Mouse (Mus musculus) hindbrain, embryonic 12.5 days (tissue): ENCODE data around the gene Colq. TPM values are rescaled to one million over a fixed set of nuclear protein-coding genes. Genes with fewer than 3 reads are reported as not detected.

Source experiments
- ATAC-seq: fragments of 200-750 bp; cut with Nextera tagmentation; 2 replicates; pipeline ENCODE4 v1.8.0; 2017; ENCODE audit warnings: moderate TSS enrichment; ENCODE audit not compliant: low FRiP score
- H3K27ac ChIP-seq: fragments of 300-500 bp; sonication (generic); 2 replicates; pipeline ENCODE4 v1.5.1; 2016; ENCODE audit warnings: mild to moderate bottlenecking
- H3K27me3 ChIP-seq: fragments of 300-500 bp; sonication (generic); 2 replicates; pipeline ENCODE4 v1.6.1; 2016; ENCODE audit warnings: mild to moderate bottlenecking
- H3K36me3 ChIP-seq: fragments of 300-500 bp; sonication (generic); 2 replicates; pipeline ENCODE4 v1.6.1; 2016; ENCODE audit warnings: mild to moderate bottlenecking
- H3K4me1 ChIP-seq: fragments of 300-500 bp; sonication (generic); 2 replicates; pipeline ENCODE4 v1.6.1; 2016
- H3K4me2 ChIP-seq: fragments of 300-500 bp; sonication (generic); replicated peaks from 2 replicates; pipeline ENCODE4 v1.6.1; 2016; ENCODE audit warnings: mild to moderate bottlenecking
- H3K4me3 ChIP-seq: fragments of 300-500 bp; sonication (generic); 2 replicates; pipeline ENCODE4 v1.5.1; 2016; ENCODE audit warnings: mild to moderate bottlenecking
- H3K9ac ChIP-seq: fragments of 300-500 bp; sonication (generic); 2 replicates; pipeline ENCODE4 v1.6.1; 2016; ENCODE audit warnings: mild to moderate bottlenecking, moderate library complexity
- H3K9me3 ChIP-seq: fragments of 300-500 bp; sonication (generic); replicated peaks from 2 replicates; pipeline ENCODE4 v1.6.1; 2016; ENCODE audit warnings: mild to moderate bottlenecking
- WGBS: fragments of 180-500 bp; shearing (Covaris S2); methylation state at CpG from one replicate; pipeline ENCODE4 v1.1.7; 2016; 5-methylcytosine and 5-hydroxymethylcytosine counted together
- polyA plus RNA-seq: library from polyadenylated mRNA; unstranded; fragments of >200 nt; fragmentation: Nextera tagmentation; extraction: Ambion mirVana; gene quantifications from 2 replicates; pipeline ENCODE4 v1.2.1, GENCODE M21; 2016

Gene Colq
- polyA plus RNA-seq, 1 experiment from 2014 or later: 0.18 TPM

DNA sequence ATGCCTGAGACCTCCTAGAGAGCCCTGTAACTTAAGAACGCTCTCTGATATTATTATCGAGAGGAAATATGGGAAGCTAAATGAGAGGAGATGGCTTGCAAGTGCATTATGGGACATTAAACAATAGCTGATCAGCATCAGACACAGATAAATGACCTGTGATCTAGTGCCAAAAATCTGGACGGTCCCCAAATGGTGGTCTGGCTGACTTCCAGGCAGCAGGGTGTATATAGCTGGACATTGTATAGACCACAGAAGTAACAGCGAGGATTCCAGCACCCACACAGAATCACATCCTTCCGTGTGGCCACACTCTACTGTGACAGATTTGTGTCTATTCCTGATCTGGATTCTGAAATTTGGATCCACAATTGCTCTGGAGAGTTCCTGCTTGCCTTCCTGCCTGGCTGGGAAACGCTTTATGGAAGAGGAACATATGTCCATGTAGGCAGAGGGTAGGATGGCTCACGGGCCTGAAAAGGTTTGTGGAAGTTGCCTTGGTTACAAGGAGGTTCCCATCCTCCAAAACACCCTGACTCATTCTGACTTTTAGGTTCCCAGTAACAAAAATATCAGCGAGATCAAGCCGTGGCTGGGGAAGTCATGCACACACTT, 18.5 kb downstream of the Colq start:
- Histone ChIP-seq H3K9me3 (no peaks in the 10 kb centered on the region), H3K27ac (no peak overlapping the region), H3K36me3 (no peaks in the 10 kb centered on the region), H3K4me1 (peaks cover 7% of the 10 kb centered on the region), H3K4me2 (no peak overlapping the region), H3K4me3 (no peak overlapping the region), H3K27me3 (no peaks in the 10 kb centered on the region), H3K9ac (no peak overlapping the region)
- 83% methylated on average over 9 of the region's 9 CpGs for WGBS
- no peak for ATAC-seq

DNA sequence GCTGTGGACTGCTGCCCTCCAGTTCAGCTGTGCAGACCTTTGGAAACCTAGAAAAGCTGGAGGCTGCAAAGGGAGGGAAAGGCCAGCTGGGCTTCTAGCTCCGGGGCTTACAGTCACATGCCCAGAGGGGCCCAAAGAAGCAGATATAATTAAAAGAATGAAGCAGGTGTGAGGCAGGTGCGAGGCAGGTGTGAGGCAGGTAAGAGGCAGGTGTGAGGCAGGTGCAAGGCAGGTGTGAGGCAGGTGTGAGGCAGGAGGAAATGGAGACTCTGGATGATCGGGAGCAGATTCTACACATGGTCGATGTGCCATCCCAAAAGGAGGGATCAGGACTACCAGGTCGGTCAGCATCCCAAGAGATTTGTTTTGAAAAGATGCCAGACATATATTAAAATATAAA, 19.7 kb downstream of the Colq start:
- H3K27me3 ChIP-seq: no peaks in the 10 kb centered on the region
- 94% methylated on average over 5 of the region's 5 CpGs for WGBS
- peaks cover 6% of the 10 kb centered on the region for H3K4me1 ChIP-seq
- H3K9ac ChIP-seq: no peak overlapping the region
- no peaks in the 10 kb centered on the region for H3K36me3 ChIP-seq
- H3K9me3 ChIP-seq: no peaks in the 10 kb centered on the region
- ATAC-seq: no peak
- no peak overlapping the region for H3K4me3 ChIP-seq
- no peak overlapping the region for H3K27ac ChIP-seq
- H3K4me2 ChIP-seq: no peak overlapping the region

DNA sequence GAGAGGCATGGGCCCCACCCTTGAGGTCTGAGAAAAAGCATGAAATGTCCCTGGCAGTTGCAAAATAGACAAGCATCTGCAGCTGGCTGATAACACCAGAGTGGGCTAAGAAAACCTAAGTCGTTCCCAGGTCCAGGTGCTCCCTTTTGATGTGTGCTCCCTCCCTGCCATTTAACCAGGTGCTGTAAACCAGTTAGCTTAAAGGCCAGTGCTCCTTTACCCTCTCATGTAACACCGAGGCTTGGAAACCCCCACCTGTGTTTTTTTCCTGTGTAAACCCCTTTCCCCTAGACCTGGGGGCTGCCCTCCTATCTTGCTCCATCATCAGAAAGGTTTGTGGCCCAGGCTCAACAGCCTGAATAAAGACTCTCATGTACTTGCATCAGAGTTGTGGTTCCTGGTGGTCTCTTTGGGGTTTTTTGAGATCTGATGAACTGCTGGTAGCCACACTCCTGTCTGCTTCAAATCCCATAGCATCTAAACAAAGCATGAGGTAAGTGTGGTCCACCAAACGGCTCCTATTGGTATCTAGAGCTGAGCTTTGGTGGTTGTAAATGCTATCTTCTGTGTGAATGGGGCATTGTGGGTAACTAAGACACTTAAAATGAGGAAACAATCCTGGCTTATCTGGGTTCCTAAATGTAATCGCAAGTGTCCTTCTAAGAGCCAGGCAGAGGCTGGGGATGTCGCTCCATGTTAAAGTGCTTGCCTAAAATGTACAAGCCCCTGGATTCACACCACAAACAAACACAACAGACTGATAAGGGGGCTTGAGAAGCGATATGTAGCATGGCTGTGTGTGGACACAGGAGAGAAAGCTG, 20.8 kb downstream of the Colq start:
- ATAC-seq: no peak

DNA sequence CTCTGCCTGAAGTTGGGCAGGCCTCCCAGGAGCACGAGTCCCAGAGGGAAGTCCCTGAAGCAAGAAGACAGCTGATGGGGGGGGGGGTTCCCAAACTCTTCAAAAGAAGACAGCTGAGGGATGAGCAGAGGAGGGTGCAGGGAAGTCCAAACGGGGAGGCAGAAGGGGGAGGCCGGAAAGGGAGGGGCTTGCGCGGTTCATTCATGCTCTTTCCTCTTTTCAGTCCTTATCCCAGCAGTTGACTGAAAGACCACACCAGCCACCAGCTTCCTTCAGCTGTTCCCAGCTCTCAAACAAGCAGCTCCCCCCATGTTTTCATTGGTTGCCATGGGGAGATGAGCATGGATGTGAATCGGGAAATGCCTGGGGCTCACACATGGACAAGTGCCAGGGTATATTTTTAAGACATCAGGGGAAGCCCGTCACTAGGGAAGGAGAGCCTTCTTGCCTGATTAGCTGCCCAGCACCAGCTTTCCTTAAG, 22.0 kb downstream of the Colq start:
- H3K27me3 ChIP-seq: no peaks in the 10 kb centered on the region
- H3K9me3 ChIP-seq: no peaks in the 10 kb centered on the region
- peaks cover 12% of the 10 kb centered on the region for H3K4me1 ChIP-seq
- H3K4me3 ChIP-seq: no peak overlapping the region
- no peak overlapping the region for H3K4me2 ChIP-seq
- ATAC-seq: no peak
- WGBS: 58% methylated on average over 7 of the region's 7 CpGs
- H3K9ac ChIP-seq: no peak overlapping the region
- H3K27ac ChIP-seq: no peak overlapping the region
- H3K36me3 ChIP-seq: no peaks in the 10 kb centered on the region

More for the DNA sequence above, 20.8 kb downstream of the Colq start:
- Histone ChIP-seq H3K9ac (no peak overlapping the region), H3K36me3 (no peaks in the 10 kb centered on the region), H3K27me3 (no peaks in the 10 kb centered on the region), H3K9me3 (no peaks in the 10 kb centered on the region), H3K27ac (no peak overlapping the region), H3K4me1 (peaks cover 6% of the 10 kb centered on the region), H3K4me2 (no peak overlapping the region), H3K4me3 (no peak overlapping the region)
- WGBS: 79% methylated on average over 6 of the region's 6 CpGs

DNA sequence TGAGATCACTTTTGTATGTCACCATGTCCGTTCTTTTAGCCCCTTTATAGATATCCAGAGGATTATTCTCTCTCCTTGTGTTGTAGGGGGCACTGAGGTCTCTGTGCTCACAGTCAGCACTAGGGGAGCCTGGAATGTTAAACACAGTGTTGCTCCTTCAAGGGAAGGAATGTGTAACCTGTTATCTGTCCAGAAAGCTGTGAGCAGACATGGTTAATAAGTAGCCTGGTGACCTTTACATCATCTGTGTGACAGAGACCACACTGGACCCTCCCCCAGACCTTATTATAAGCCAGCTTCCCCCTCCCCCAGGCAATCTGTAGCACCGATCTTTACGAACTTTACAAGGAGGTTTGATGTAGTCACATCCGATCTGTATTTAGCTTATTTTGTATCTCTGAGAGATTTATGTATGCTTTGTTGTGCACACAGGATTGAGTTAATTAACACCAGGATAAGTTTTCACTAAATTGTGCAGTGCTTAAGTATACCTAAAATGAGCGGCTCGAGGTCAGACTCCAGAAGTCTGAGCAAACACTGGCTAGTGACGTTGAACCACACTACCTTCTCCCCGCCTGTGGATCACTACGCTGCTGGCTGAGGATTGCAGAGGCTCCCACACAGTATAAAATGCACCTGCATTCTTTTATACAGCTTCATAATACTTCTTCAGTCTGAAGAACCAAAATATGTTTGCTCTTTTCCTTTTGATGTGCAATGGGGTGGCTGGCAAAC, 25.5 kb downstream of the Colq start:
- H3K27me3 ChIP-seq: no peaks in the 10 kb centered on the region
- ATAC-seq: no peak
- no peaks in the 10 kb centered on the region for H3K36me3 ChIP-seq
- H3K4me2 ChIP-seq: no peak overlapping the region
- no peak overlapping the region for H3K27ac ChIP-seq
- H3K9ac ChIP-seq: no peak overlapping the region
- H3K9me3 ChIP-seq: no peaks in the 10 kb centered on the region
- peaks cover 12% of the 10 kb centered on the region for H3K4me1 ChIP-seq
- no peak overlapping the region for H3K4me3 ChIP-seq
- 77% methylated on average over 9 of the region's 9 CpGs for WGBS

DNA sequence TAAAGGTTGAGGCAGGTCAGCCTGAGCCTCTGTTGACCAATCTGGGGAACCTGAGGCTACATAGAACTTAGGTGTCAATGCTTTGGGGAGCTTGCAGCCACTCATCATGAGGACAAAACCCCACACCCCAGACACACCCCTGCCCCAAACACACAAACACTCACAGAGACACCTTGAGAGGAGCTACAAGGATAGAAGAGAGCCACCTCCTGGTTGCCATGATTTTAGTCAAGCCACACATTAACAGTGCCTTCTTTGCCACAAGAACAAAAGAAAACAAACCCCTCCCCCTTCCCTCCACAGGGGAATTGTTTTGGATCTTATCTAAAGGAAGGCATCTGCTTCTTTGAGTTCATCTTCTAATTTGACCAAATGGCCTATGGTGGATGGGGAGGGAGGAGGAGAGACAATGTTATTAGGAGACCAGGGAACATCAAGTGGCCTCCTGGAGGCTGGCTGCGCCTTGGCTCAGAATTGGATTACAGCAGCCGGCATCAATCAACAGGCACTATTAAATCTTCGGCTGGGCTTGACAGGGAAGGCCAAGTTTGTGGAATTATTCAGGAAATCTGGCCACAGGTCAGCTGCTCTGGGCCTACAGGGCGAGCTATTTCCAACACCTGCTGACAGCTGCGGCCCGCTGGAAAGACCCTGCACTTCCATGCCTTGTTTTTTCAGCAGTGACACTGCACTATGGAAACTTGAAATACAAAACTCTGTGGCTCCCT, 26.5 kb downstream of the Colq start:
- H3K27me3 ChIP-seq: no peaks in the 10 kb centered on the region
- H3K9ac ChIP-seq: no peak overlapping the region
- no peaks in the 10 kb centered on the region for H3K36me3 ChIP-seq
- WGBS: 25% methylated on average over 6 of the region's 6 CpGs
- H3K27ac ChIP-seq: no peak overlapping the region
- no peak overlapping the region for H3K4me3 ChIP-seq
- no peak overlapping the region for H3K4me2 ChIP-seq
- ATAC-seq: no peak
- no peaks in the 10 kb centered on the region for H3K9me3 ChIP-seq
- peaks cover 12% of the 10 kb centered on the region for H3K4me1 ChIP-seq

DNA sequence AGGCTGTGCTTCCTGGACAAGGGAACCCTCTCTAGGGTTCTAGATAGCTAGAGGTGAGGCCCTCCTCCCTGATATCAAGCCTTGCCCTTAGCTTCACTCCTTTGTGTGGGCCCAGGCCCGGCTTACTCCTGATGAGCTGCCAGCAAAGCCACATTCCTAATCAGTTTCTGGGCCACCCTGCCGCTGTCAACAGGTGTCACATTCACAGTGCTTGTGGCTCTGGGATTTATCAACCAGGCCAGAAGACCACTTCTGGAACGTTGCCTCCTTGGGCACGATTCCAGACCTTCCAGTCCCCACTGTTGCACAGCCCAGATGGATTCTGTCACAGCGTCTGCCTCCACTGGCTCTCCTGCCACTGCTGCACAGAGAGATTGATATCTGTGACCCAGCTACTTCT, 30.3 kb downstream of the Colq start:
- Histone ChIP-seq H3K4me1 (peaks cover 7% of the 10 kb centered on the region; the same call in 1 of the 2 replicates), H3K9me3 (no peaks in the 10 kb centered on the region), H3K4me2 (no peak overlapping the region), H3K4me3 (no peak overlapping the region), H3K27me3 (no peaks in the 10 kb centered on the region), H3K36me3 (no peaks in the 10 kb centered on the region), H3K27ac (no peak overlapping the region), H3K9ac (no peak overlapping the region)
- ATAC-seq: no peak
- 68% methylated on average over 5 of the region's 5 CpGs for WGBS

DNA sequence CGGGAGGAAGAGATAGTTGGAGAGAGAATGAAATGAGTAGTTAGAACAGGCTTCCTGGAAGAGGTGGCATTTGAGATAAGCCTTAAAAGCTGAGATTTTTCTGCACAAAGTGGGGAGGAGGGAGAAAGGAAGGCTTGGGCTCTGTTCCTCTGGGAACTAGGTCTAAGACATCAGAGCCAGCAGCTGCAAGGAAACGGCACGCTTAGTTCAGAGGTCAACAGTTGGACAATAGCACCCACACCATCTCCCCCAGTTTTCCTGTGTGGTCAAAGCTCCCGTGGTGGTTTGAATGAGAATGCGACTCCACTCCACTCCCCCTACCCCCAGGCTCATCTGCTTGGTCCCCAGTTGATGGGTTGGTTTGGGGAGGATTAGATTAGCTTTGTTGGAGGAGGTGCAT, 31.9 kb downstream of the Colq start:
- H3K27ac ChIP-seq: no peak overlapping the region
- H3K4me2 ChIP-seq: no peak overlapping the region
- H3K9me3 ChIP-seq: no peaks in the 10 kb centered on the region
- no peak overlapping the region for H3K4me3 ChIP-seq
- no peaks in the 10 kb centered on the region for H3K36me3 ChIP-seq
- no peak overlapping the region for H3K9ac ChIP-seq
- 59% methylated on average over 5 of the region's 5 CpGs for WGBS
- H3K27me3 ChIP-seq: no peaks in the 10 kb centered on the region
- no peaks in the 10 kb centered on the region for H3K4me1 ChIP-seq
- no peak for ATAC-seq

DNA sequence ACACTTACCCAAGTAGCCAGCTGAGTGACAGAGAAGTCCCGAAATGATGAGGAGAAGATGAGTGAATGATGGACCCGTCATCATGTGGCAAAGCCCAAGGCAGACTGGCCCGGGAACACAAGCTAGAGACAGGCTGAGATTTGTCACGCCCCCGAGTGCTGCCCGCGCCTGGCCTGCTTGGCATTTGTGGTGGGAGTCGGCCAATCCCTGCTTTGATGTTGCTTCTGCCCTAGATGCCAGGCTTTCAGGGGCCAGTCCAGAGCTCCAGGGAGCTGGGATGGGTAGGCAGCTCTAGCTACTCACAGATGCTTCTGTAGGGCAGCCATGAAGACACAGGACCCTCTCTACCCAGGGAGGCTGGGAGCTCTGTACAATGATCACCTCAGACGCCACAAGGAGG, 33.4 kb downstream of the Colq start:
- H3K27me3 ChIP-seq: no peaks in the 10 kb centered on the region
- H3K36me3 ChIP-seq: no peaks in the 10 kb centered on the region
- H3K9me3 ChIP-seq: no peaks in the 10 kb centered on the region
- no peaks in the 10 kb centered on the region for H3K4me1 ChIP-seq
- no peak overlapping the region for H3K4me2 ChIP-seq
- H3K4me3 ChIP-seq: no peak overlapping the region
- no peak overlapping the region for H3K27ac ChIP-seq
- no peak overlapping the region for H3K9ac ChIP-seq
- WGBS: 68% methylated on average over 9 of the region's 9 CpGs
- ATAC-seq: no peak

DNA sequence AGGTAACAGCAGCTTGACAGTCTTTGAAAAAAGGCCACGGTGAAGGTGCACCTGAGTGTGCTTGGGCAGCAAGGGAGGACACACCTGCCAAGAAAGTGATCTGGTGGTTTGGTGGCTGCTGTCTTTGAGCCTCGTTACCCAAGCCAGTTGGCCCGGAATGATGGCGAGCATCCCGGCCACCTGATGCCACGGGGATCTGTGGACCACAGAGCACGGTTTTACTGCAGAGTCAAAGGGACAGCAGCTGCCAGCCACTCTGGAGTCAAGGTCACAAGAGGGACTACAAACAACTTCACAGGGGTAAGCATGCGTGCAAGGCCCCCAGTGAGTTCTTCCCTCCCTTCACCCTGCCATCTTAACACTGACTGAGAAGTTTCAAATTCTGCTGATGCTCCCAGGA, 33.9 kb downstream of the Colq start:
- Histone ChIP-seq H3K9ac (no peak overlapping the region), H3K4me1 (no peaks in the 10 kb centered on the region), H3K27ac (no peak overlapping the region), H3K27me3 (no peaks in the 10 kb centered on the region), H3K4me2 (no peak overlapping the region), H3K4me3 (no peak overlapping the region), H3K9me3 (no peaks in the 10 kb centered on the region), H3K36me3 (no peaks in the 10 kb centered on the region)
- WGBS: 82% methylated on average over 8 of the region's 8 CpGs
- ATAC-seq: no peak

DNA sequence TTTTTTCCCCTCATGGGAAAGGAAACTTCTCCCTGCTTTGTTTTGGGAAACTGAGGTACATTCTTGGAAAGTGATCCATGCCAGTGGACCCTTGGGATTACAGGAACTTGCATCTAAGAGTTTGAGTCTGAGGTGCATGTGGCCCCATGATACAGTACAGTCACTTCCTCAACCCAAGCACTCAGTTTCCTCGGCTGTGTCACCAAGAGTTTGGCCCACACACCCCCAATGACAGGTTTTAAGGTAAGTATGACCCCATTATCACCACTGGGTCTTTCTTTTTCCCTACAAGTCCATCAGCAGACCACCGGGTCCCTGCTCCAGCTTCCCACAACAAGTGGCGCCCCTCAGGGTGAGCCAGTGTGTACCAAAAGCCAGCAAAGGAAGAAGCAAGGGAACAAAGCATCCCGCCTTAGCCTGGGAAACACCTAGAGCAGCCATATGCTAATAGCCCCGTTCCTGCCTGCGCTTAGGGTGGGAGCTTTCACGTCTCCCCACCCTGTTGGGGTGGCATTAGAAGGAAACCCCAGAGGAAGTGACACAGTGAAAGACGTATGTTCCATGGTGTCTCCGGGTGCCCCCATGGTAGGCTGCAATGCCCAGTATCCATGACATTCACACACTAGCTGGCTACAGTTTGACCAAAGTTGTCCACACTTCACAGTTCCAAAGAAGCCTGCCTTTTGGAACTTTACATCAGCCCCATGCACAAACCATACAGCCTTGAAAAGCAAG, 34.5 kb downstream of the Colq start:
- H3K4me2 ChIP-seq: no peak overlapping the region
- H3K27ac ChIP-seq: no peak overlapping the region
- ATAC-seq: no peak
- H3K9me3 ChIP-seq: no peaks in the 10 kb centered on the region
- whole genome bisulfite sequencing: 85% methylated on average over 9 of the region's 9 CpGs
- no peaks in the 10 kb centered on the region for H3K27me3 ChIP-seq
- H3K4me1 ChIP-seq: no peaks in the 10 kb centered on the region
- H3K36me3 ChIP-seq: no peaks in the 10 kb centered on the region
- no peak overlapping the region for H3K9ac ChIP-seq
- H3K4me3 ChIP-seq: no peak overlapping the region
